Mouse (Mus musculus): ENCODE data around the gene Poldip3. TPM values are rescaled to one million over a fixed set of nuclear protein-coding genes. Genes with fewer than 3 reads are reported as not detected.

Gene Poldip3
- polyA plus RNA-seq, 1 experiment from 2014 or later: 139 TPM

- Histone ChIP-seq H3K36me3 (peaks cover 42% of the 10 kb centered on the region), H3K27me3 (no peaks in the 10 kb centered on the region), H3K4me1 (0 out of 2 replicates have a peak, but pooled peaks cover 2% of the 10 kb centered on the region), H3K9me3 (no peaks in the 10 kb centered on the region), H3K4me2 (no peak overlapping the region), H3K4me3 (no peak overlapping the region), H3K27ac (no peak overlapping the region), H3K9ac (no peak overlapping the region)
- 79% methylated on average over 6 of the region's 6 CpGs for WGBS
- no peak for ATAC-seq (ENCODE audit: borderline replicate concordance, extremely low read depth, low FRiP score, low TSS enrichment)
Observed at GRCm38 (mm10) chr15:83115071-83115470, 34.1 kb downstream of the Poldip3 start.

- no peaks in the 10 kb centered on the region for H3K9me3 ChIP-seq
- H3K4me2 ChIP-seq: no peak overlapping the region
- 0 out of 2 replicates have a peak, but pooled peaks cover 2% of the 10 kb centered on the region for H3K4me1 ChIP-seq
- H3K4me3 ChIP-seq: no peak overlapping the region
- 75% methylated on average over 9 of the region's 9 CpGs for WGBS
- no peak overlapping the region for H3K9ac ChIP-seq
- no peak overlapping the region for H3K27ac ChIP-seq
- no peaks in the 10 kb centered on the region for H3K27me3 ChIP-seq
- peaks cover 36% of the 10 kb centered on the region for H3K36me3 ChIP-seq
- ATAC-seq (ENCODE audit: borderline replicate concordance, extremely low read depth, low FRiP score, low TSS enrichment): no peak
Observed at GRCm38 (mm10) chr15:83114106-83114505, 35.1 kb downstream of the Poldip3 start.

GRCm38 (mm10) chr15:83112898-83113297 lies 36.3 kb downstream of the Poldip3 start:
- 0 out of 2 replicates have a peak, but pooled peaks have one; percentile 38 for ATAC-seq (ENCODE audit: borderline replicate concordance, extremely low read depth, low FRiP score, low TSS enrichment)
- 7% methylated on average over 10 of the region's 11 CpGs for WGBS
- no peak overlapping the region for H3K4me2 ChIP-seq

GRCm38 (mm10) chr15:83111874-83112273 lies 37.3 kb downstream of the Poldip3 start:
- Histone ChIP-seq H3K27me3 (no peaks in the 10 kb centered on the region), H3K9ac (no peak overlapping the region), H3K9me3 (no peaks in the 10 kb centered on the region), H3K4me2 (no peak overlapping the region), H3K4me1 (0 out of 2 replicates have a peak, but pooled peaks cover 2% of the 10 kb centered on the region), H3K36me3 (peaks cover 22% of the 10 kb centered on the region), H3K4me3 (no peak overlapping the region), H3K27ac (no peak overlapping the region)
- WGBS: 75% methylated on average over 7 of the region's 7 CpGs
- ATAC-seq (ENCODE audit: borderline replicate concordance, extremely low read depth, low FRiP score, low TSS enrichment): no peak

More at GRCm38 (mm10) chr15:83112898-83113297, 36.3 kb downstream of the Poldip3 start:
- Histone ChIP-seq H3K36me3 (peaks cover 30% of the 10 kb centered on the region), H3K4me3 (no peak overlapping the region), H3K4me1 (0 out of 2 replicates have a peak, but pooled peaks cover 2% of the 10 kb centered on the region), H3K27me3 (no peaks in the 10 kb centered on the region), H3K9me3 (no peaks in the 10 kb centered on the region), H3K9ac (no peak overlapping the region), H3K27ac (no peak overlapping the region)

GRCm38 (mm10) chr15:83111290-83111689 lies 37.9 kb downstream of the Poldip3 start:
- H3K4me1 ChIP-seq: 0 out of 2 replicates have a peak, but pooled peaks cover 2% of the 10 kb centered on the region
- H3K27ac ChIP-seq: no peak overlapping the region
- H3K4me2 ChIP-seq: no peak overlapping the region
- H3K36me3 ChIP-seq: peaks cover 16% of the 10 kb centered on the region
- ATAC-seq (ENCODE audit: borderline replicate concordance, extremely low read depth, low FRiP score, low TSS enrichment): no peak
- H3K27me3 ChIP-seq: no peaks in the 10 kb centered on the region
- no peak overlapping the region for H3K4me3 ChIP-seq
- no peak overlapping the region for H3K9ac ChIP-seq
- no peaks in the 10 kb centered on the region for H3K9me3 ChIP-seq
- WGBS: 50% methylated on average over 6 of the region's 6 CpGs

- no peak for ATAC-seq (ENCODE audit: borderline replicate concordance, extremely low read depth, low FRiP score, low TSS enrichment)
- Histone ChIP-seq H3K9me3 (no peaks in the 10 kb centered on the region), H3K36me3 (no peaks in the 10 kb centered on the region), H3K4me3 (no peak overlapping the region), H3K4me2 (no peak overlapping the region), H3K4me1 (no peaks in the 10 kb centered on the region), H3K27me3 (no peaks in the 10 kb centered on the region), H3K9ac (no peak overlapping the region), H3K27ac (no peak overlapping the region)
- WGBS: 70% methylated on average over 6 of the region's 6 CpGs
Observed at GRCm38 (mm10) chr15:83107814-83108213, 41.4 kb downstream of the Poldip3 start.

GRCm38 (mm10) chr15:83106426-83106825 lies 42.8 kb downstream of the Poldip3 start:
- WGBS: 78% methylated on average over 6 of the region's 6 CpGs
- ATAC-seq (ENCODE audit: borderline replicate concordance, extremely low read depth, low FRiP score, low TSS enrichment): no peak
- no peaks in the 10 kb centered on the region for H3K4me1 ChIP-seq

GRCm38 (mm10) chr15:83103111-83103510 lies 46.1 kb downstream of the Poldip3 start:
- Histone ChIP-seq H3K27me3 (0 out of 2 replicates have a peak, but pooled peaks cover 2% of the 10 kb centered on the region), H3K4me3 (no peak overlapping the region), H3K9me3 (no peaks in the 10 kb centered on the region), H3K27ac (no peak overlapping the region), H3K36me3 (no peaks in the 10 kb centered on the region), H3K4me2 (no peak overlapping the region), H3K4me1 (peaks cover 13% of the 10 kb centered on the region), H3K9ac (no peak overlapping the region)
- no peak for ATAC-seq (ENCODE audit: borderline replicate concordance, extremely low read depth, low FRiP score, low TSS enrichment)
- 58% methylated on average over 1 of the region's 1 CpGs for WGBS

More at GRCm38 (mm10) chr15:83106426-83106825, 42.8 kb downstream of the Poldip3 start:
- H3K4me3 ChIP-seq: no peak overlapping the region
- H3K27ac ChIP-seq: no peak overlapping the region
- H3K27me3 ChIP-seq: no peaks in the 10 kb centered on the region
- no peak overlapping the region for H3K4me2 ChIP-seq
- H3K9me3 ChIP-seq: no peaks in the 10 kb centered on the region
- no peak overlapping the region for H3K9ac ChIP-seq
- H3K36me3 ChIP-seq: no peaks in the 10 kb centered on the region

GRCm38 (mm10) chr15:83100332-83100662 lies 48.9 kb downstream of the Poldip3 start:
- Histone ChIP-seq H3K4me3 (peak overlapping the region; percentile 65), H3K4me2 (peak overlapping the region; percentile 93), H3K27ac (peak overlapping the region; percentile 60), H3K36me3 (no peaks in the 10 kb centered on the region), H3K9ac (peak overlapping the region; percentile 84), H3K27me3 (0 out of 2 replicates have a peak, but pooled peaks cover 3% of the 10 kb centered on the region), H3K4me1 (peaks cover 13% of the 10 kb centered on the region), H3K9me3 (no peaks in the 10 kb centered on the region)
- 1% methylated on average over 8 of the region's 8 CpGs for WGBS
- ATAC-seq (ENCODE audit: borderline replicate concordance, extremely low read depth, low FRiP score, low TSS enrichment): no peak

- WGBS: 2% methylated on average over 31 of the region's 31 CpGs
- H3K36me3 ChIP-seq: no peaks in the 10 kb centered on the region
- ATAC-seq (ENCODE audit: borderline replicate concordance, extremely low read depth, low FRiP score, low TSS enrichment): peak; percentile 93
- H3K4me2 ChIP-seq: peak overlapping the region; percentile 93
- peak overlapping the region; percentile 60 for H3K27ac ChIP-seq
- H3K4me3 ChIP-seq: peak overlapping the region; percentile 65
- H3K9ac ChIP-seq: peak overlapping the region; percentile 84
- 0 out of 2 replicates have a peak, but pooled peaks cover 3% of the 10 kb centered on the region for H3K27me3 ChIP-seq
- peaks cover 13% of the 10 kb centered on the region for H3K4me1 ChIP-seq
- H3K9me3 ChIP-seq: no peaks in the 10 kb centered on the region
Observed at GRCm38 (mm10) chr15:83099533-83100331, 49.5 kb downstream of the Poldip3 start.

- peaks cover 13% of the 10 kb centered on the region for H3K4me1 ChIP-seq
- whole genome bisulfite sequencing: 41% methylated on average over 2 of the region's 2 CpGs
- H3K27ac ChIP-seq: no peak overlapping the region
- no peaks in the 10 kb centered on the region for H3K9me3 ChIP-seq
- H3K4me2 ChIP-seq: no peak overlapping the region
- no peak overlapping the region for H3K4me3 ChIP-seq
- H3K27me3 ChIP-seq: 0 out of 2 replicates have a peak, but pooled peaks cover 3% of the 10 kb centered on the region
- no peak for ATAC-seq (ENCODE audit: borderline replicate concordance, extremely low read depth, low FRiP score, low TSS enrichment)
- H3K36me3 ChIP-seq: no peaks in the 10 kb centered on the region
- no peak overlapping the region for H3K9ac ChIP-seq
Observed at GRCm38 (mm10) chr15:83095950-83096349, 53.2 kb downstream of the Poldip3 start.

GRCm38 (mm10) chr15:83093687-83094086 lies 55.5 kb downstream of the Poldip3 start:
- Histone ChIP-seq H3K27ac (no peak overlapping the region), H3K9ac (no peak overlapping the region), H3K27me3 (peaks cover 16% of the 10 kb centered on the region), H3K4me2 (no peak overlapping the region), H3K36me3 (no peaks in the 10 kb centered on the region), H3K4me1 (no peaks in the 10 kb centered on the region), H3K4me3 (no peak overlapping the region), H3K9me3 (no peaks in the 10 kb centered on the region)
- no peak for ATAC-seq (ENCODE audit: borderline replicate concordance, extremely low read depth, low FRiP score, low TSS enrichment)
- 77% methylated on average over 2 of the region's 2 CpGs for WGBS
